Mouse (Mus musculus) midbrain, postnatal 0 days (tissue): ENCODE data around the gene Hps6. TPM values are rescaled to one million over a fixed set of nuclear protein-coding genes. Genes with fewer than 3 reads are reported as not detected.
"Not testable (repeated sequence)": the region's sequence is repeated elsewhere in the genome, so short reads cannot be mapped to it uniquely, and the experiment has no call there.

Source experiments
- ATAC-seq: fragments of 200-750 bp; cut with Nextera tagmentation; 2 replicates; pipeline ENCODE4 v1.8.0; 2017; ENCODE audit warnings: moderate number of reproducible peaks, mild to moderate bottlenecking, moderate TSS enrichment, moderate library complexity; ENCODE audit not compliant: low FRiP score
- DNase-seq: peaks from one replicate; pipeline ENCODE4 v3.0.0-alpha.2; 2015; ENCODE audit warnings: low spot score
- H3K27ac ChIP-seq: fragments of 300-500 bp; sonication (generic); 2 replicates; pipeline ENCODE4 v1.5.1; 2014; ENCODE audit warnings: low read depth, mild to moderate bottlenecking, low read length, mixed read lengths
- H3K27me3 ChIP-seq: fragments of 300-500 bp; sonication (generic); 2 replicates; pipeline ENCODE4 v1.6.1; 2014; ENCODE audit warnings: low read length, control low read depth, mixed read lengths; ENCODE audit not compliant: insufficient read depth
- H3K36me3 ChIP-seq: fragments of 300-500 bp; sonication (generic); 2 replicates; pipeline ENCODE4 v1.6.1; 2014; ENCODE audit warnings: low read length, control low read depth, mixed read lengths; ENCODE audit not compliant: insufficient read depth
- H3K4me1 ChIP-seq: fragments of 300-500 bp; sonication (generic); 2 replicates; pipeline ENCODE4 v1.6.1; 2014; ENCODE audit warnings: mild to moderate bottlenecking, control low read depth, antibody characterized with exemption, low read length, mixed read lengths; ENCODE audit not compliant: insufficient read depth
- H3K4me2 ChIP-seq: fragments of 300-500 bp; sonication (generic); 2 replicates; pipeline ENCODE4 v1.6.1; 2014; ENCODE audit warnings: low read depth, mild to moderate bottlenecking, low read length, mixed read lengths; ENCODE audit not compliant: poor library complexity, severe bottlenecking
- H3K4me3 ChIP-seq: fragments of 300-500 bp; sonication (generic); 2 replicates; pipeline ENCODE4 v1.5.1; 2014; ENCODE audit warnings: low read depth, mild to moderate bottlenecking, low read length, moderate library complexity
- H3K9ac ChIP-seq: fragments of 300-500 bp; sonication (generic); replicated peaks from 2 replicates; pipeline ENCODE4 v1.6.1; 2014; ENCODE audit warnings: mild to moderate bottlenecking, low read length, moderate library complexity, mixed read lengths; ENCODE audit not compliant: poor library complexity, severe bottlenecking
- H3K9me3 ChIP-seq: fragments of 300-500 bp; sonication (generic); 2 replicates; pipeline ENCODE4 v1.6.1; 2016; ENCODE audit warnings: low read length, control low read depth
- CTCF ChIP-seq: IDR thresholded peaks from 2 replicates; pipeline ENCODE4 v1.5.1; 2016; ENCODE audit warnings: antibody characterized with exemption, mild to moderate bottlenecking
- WGBS: fragments of 180-500 bp; shearing (Covaris S2); extraction: QIAGEN DNeasy Blood & Tissue Kit; methylation state at CpG from one replicate; pipeline ENCODE4 v1.1.7; 2014; 5-methylcytosine and 5-hydroxymethylcytosine counted together
- polyA plus RNA-seq: library from polyadenylated mRNA; unstranded; fragments of >200 nt; fragmentation: Nextera tagmentation; extraction: Ambion mirVana; gene quantifications from 2 replicates; pipeline ENCODE4 v1.2.1, GENCODE M21; 2015
- total RNA-seq: library from RNA; depleted of rRNA; stranded (reverse); fragments of >200 nt; gene quantifications from 2 replicates; pipeline ENCODE4 v1.2.3, GENCODE M21; 2014; rRNA removed

Gene Hps6
- 8.9 and 9.4 TPM in 2 replicates for total RNA-seq
- polyA plus RNA-seq: 3.9 and 4.6 TPM in 2 replicates

- Histone ChIP-seq H3K9ac (peak within 1 kb of the TSS; percentile 64), H3K4me2 (peak within 1 kb of the TSS; percentile 98), H3K4me1 (0 out of 2 replicates have a peak, but pooled peaks cover 5% of the 10 kb centered on the region), H3K36me3 (no peaks in the 10 kb centered on the region), H3K4me3 (peak within 1 kb of the TSS; percentile 53), H3K27ac (no peak within 1 kb of the TSS), H3K9me3 (no peaks in the 10 kb centered on the region), H3K27me3 (0 out of 2 replicates have a peak, but pooled peaks cover 8% of the 10 kb centered on the region)
- DNase-seq: peak; percentile 51
- 2% methylated on average over 68 of the region's 70 CpGs for WGBS
- peak; percentile 31 for ATAC-seq
- no peak for TF ChIP-seq CTCF
Measured at GRCm38 (mm10) chr19:46003371-46004226, at the start of gene Hps6. Gene Hps6, plus strand, starts transcription at chr19:46003508.

- Histone ChIP-seq H3K4me2 (no peak overlapping the region), H3K9ac (no peak overlapping the region), H3K4me1 (no peaks in the 10 kb centered on the region), H3K27ac (no peak overlapping the region), H3K9me3 (no peaks in the 10 kb centered on the region), H3K36me3 (peaks cover 9% of the 10 kb centered on the region), H3K27me3 (no peaks in the 10 kb centered on the region), H3K4me3 (no peak overlapping the region)
- no peak for ATAC-seq
- no peak for TF ChIP-seq CTCF
- DNase-seq: no peak
- 92% methylated on average over 7 of the region's 7 CpGs for WGBS
Measured at GRCm38 (mm10) chr19:45956736-45957135, 46.6 kb upstream of the Hps6 start.

- no peak for ATAC-seq
- no peak overlapping the region for H3K4me2 ChIP-seq
- DNase-seq: peak; percentile 48
- H3K36me3 ChIP-seq: peaks cover 19% of the 10 kb centered on the region
- WGBS: 33% methylated on average over 5 of the region's 5 CpGs
- TF ChIP-seq CTCF: no peak
- H3K27ac ChIP-seq: no peak overlapping the region
- no peaks in the 10 kb centered on the region for H3K4me1 ChIP-seq
- no peaks in the 10 kb centered on the region for H3K27me3 ChIP-seq
- no peak overlapping the region for H3K4me3 ChIP-seq
- H3K9me3 ChIP-seq: no peaks in the 10 kb centered on the region
- no peak overlapping the region for H3K9ac ChIP-seq
Measured at GRCm38 (mm10) chr19:45960770-45961169, 42.5 kb upstream of the Hps6 start.

- H3K9me3 ChIP-seq: no peaks in the 10 kb centered on the region
- no peak overlapping the region for H3K4me2 ChIP-seq
- H3K27ac ChIP-seq: no peak overlapping the region
- H3K36me3 ChIP-seq: peaks cover 5% of the 10 kb centered on the region; the same call in 1 of the 2 replicates
- H3K4me1 ChIP-seq: no peaks in the 10 kb centered on the region
- TF ChIP-seq CTCF: no peak
- no peak for DNase-seq
- no peak overlapping the region for H3K9ac ChIP-seq
- no peaks in the 10 kb centered on the region for H3K27me3 ChIP-seq
- no peak overlapping the region for H3K4me3 ChIP-seq
- ATAC-seq: no peak
Measured at GRCm38 (mm10) chr19:45984379-45984778, 18.9 kb upstream of the Hps6 start.

GRCm38 (mm10) chr19:45988238-45988637 lies 15.1 kb upstream of the Hps6 start:
- WGBS: 99% methylated on average over 3 of the region's 3 CpGs
- Histone ChIP-seq H3K36me3 (peaks cover 5% of the 10 kb centered on the region; the same call in 1 of the 2 replicates), H3K9me3 (no peaks in the 10 kb centered on the region), H3K4me1 (no peaks in the 10 kb centered on the region), H3K9ac (no peak overlapping the region), H3K27ac (no peak overlapping the region), H3K4me3 (no peak overlapping the region), H3K4me2 (no peak overlapping the region), H3K27me3 (no peaks in the 10 kb centered on the region)
- DNase-seq: no peak
- no peak for ATAC-seq
- no peak for TF ChIP-seq CTCF

GRCm38 (mm10) chr19:45991171-45991570 lies 12.1 kb upstream of the Hps6 start:
- Histone ChIP-seq H3K4me2 (no peak overlapping the region), H3K4me3 (no peak overlapping the region), H3K27me3 (no peaks in the 10 kb centered on the region), H3K4me1 (no peaks in the 10 kb centered on the region), H3K27ac (no peak overlapping the region), H3K9ac (no peak overlapping the region), H3K36me3 (peaks cover 5% of the 10 kb centered on the region; the same call in 1 of the 2 replicates), H3K9me3 (no peaks in the 10 kb centered on the region)
- no peak for TF ChIP-seq CTCF
- DNase-seq (no peak), ATAC-seq (no peak)
- 97% methylated on average over 3 of the region's 3 CpGs for WGBS

- H3K27me3 ChIP-seq, H3K27ac ChIP-seq, H3K4me1 ChIP-seq, H3K4me2 ChIP-seq, H3K9ac ChIP-seq, ATAC-seq, H3K36me3 ChIP-seq, H3K9me3 ChIP-seq, H3K4me3 ChIP-seq, DNase-seq: not testable (repeated sequence)
- 88% methylated on average over 6 of the region's 6 CpGs for WGBS
Measured at GRCm38 (mm10) chr19:45993441-45993840, 9.9 kb upstream of the Hps6 start.
